Mouse (Mus musculus) midbrain, embryonic 12.5 days (tissue): ENCODE measurements around the gene Adgrb3. TPM values are rescaled to one million over a fixed set of nuclear protein-coding genes. Genes with fewer than 3 reads are reported as not detected.

Source experiments
- ATAC-seq: fragments of 200-750 bp; cut with Nextera tagmentation; 2 replicates; pipeline ENCODE4 v1.8.0; 2017; ENCODE audit warnings: low read depth, moderate TSS enrichment, moderate library complexity; ENCODE audit not compliant: low FRiP score
- H3K27ac ChIP-seq: fragments of 300-500 bp; sonication (generic); replicated peaks from 2 replicates; pipeline ENCODE4 v1.5.1; 2016; ENCODE audit warnings: mild to moderate bottlenecking
- H3K27me3 ChIP-seq: fragments of 300-500 bp; sonication (generic); 2 replicates; pipeline ENCODE4 v1.6.1; 2016; ENCODE audit warnings: mild to moderate bottlenecking
- H3K36me3 ChIP-seq: fragments of 300-500 bp; sonication (generic); 2 replicates; pipeline ENCODE4 v1.6.1; 2016
- H3K4me1 ChIP-seq: fragments of 300-500 bp; sonication (generic); 2 replicates; pipeline ENCODE4 v1.6.1; 2016
- H3K4me2 ChIP-seq: fragments of 300-500 bp; sonication (generic); replicated peaks from 2 replicates; pipeline ENCODE4 v1.6.1; 2016; ENCODE audit warnings: mild to moderate bottlenecking, moderate library complexity
- H3K4me3 ChIP-seq: fragments of 300-500 bp; sonication (generic); 2 replicates; pipeline ENCODE4 v1.5.1; 2016; ENCODE audit warnings: mild to moderate bottlenecking
- H3K9ac ChIP-seq: fragments of 300-500 bp; sonication (generic); replicated peaks from 2 replicates; pipeline ENCODE4 v1.6.1; 2016; ENCODE audit warnings: mild to moderate bottlenecking, moderate library complexity
- H3K9me3 ChIP-seq: fragments of 300-500 bp; sonication (generic); 2 replicates; pipeline ENCODE4 v1.6.1; 2016; ENCODE audit warnings: mild to moderate bottlenecking
- WGBS: fragments of 180-500 bp; shearing (Covaris S2); methylation state at CpG from one replicate; pipeline ENCODE4 v1.1.7; 2016; 5-methylcytosine and 5-hydroxymethylcytosine counted together
- polyA plus RNA-seq: library from polyadenylated mRNA; unstranded; fragments of >200 nt; fragmentation: Nextera tagmentation; extraction: Ambion mirVana; gene quantifications from 2 replicates; pipeline ENCODE4 v1.2.1, GENCODE M21; 2016

Gene Adgrb3
- polyA plus RNA-seq, 1 experiment from 2014 or later, result 22.0 TPM

DNA sequence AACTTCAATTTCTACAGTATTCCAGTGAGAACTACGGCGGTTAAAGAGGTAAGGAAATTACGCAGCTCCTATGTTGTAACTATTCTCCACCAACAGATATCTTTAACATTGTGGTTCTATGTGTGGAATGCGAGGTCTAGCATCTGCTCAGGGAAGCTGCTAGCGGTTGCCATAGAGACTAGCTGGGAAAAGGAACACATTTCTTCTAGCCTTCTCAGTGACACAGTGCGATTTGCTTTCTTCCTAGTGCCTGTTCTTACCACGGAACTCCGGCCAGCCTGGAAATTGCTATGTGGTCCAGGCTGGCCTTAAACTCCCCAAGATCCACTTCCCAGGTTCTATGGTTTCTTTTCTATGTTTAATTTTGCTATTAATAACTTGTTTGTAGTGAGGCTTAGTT lies 747.1 kb downstream of the Adgrb3 start:
- H3K4me1 ChIP-seq, result peaks cover 16% of the 10 kb centered on the region; the same call in 1 of the 2 replicates
- no peak overlapping the region for H3K4me2 ChIP-seq
- peak; percentile 62; the same call in 1 of the 2 replicates for ATAC-seq
- H3K27me3 ChIP-seq, result no peaks in the 10 kb centered on the region
- no peak overlapping the region for H3K27ac ChIP-seq
- no peak overlapping the region for H3K4me3 ChIP-seq
- H3K36me3 ChIP-seq, result no peaks in the 10 kb centered on the region
- H3K9me3 ChIP-seq, result no peaks in the 10 kb centered on the region
- WGBS, result 51% methylated on average over 8 of the region's 8 CpGs
- no peak overlapping the region for H3K9ac ChIP-seq

DNA sequence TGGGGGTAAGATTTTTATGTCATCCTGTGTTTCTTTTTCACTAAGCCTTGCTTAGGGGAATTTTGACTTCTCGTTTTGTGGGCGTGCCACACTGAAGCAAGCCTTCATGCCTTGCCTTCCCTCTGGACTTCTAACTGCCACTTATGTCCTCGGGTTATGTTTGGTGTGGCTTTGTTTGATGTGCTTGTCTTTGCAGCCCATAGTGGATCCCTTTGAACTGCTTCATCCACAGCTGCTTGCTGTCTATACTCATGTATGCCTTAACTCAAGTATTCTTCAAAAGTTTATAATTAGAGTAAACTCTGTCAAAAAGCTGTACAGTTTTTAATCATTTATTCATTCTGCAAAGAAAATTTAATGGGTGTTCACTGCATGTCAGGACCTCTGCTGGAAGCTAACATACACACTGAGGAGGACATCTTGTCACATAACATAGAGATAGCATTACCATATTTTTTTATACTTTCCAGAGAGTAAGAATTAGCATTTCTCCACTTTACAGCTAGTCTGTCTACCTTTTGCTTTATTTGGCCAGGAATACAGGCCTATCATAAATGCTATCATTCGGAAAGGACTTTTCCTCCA lies 748.1 kb downstream of the Adgrb3 start:
- Histone ChIP-seq H3K4me1 (peaks cover 12% of the 10 kb centered on the region; the same call in 1 of the 2 replicates), H3K27ac (no peak overlapping the region), H3K4me2 (no peak overlapping the region), H3K4me3 (no peak overlapping the region), H3K36me3 (no peaks in the 10 kb centered on the region), H3K9me3 (no peaks in the 10 kb centered on the region), H3K9ac (no peak overlapping the region), H3K27me3 (no peaks in the 10 kb centered on the region)
- WGBS, result 62% methylated on average over 4 of the region's 4 CpGs
- ATAC-seq, result no peak

DNA sequence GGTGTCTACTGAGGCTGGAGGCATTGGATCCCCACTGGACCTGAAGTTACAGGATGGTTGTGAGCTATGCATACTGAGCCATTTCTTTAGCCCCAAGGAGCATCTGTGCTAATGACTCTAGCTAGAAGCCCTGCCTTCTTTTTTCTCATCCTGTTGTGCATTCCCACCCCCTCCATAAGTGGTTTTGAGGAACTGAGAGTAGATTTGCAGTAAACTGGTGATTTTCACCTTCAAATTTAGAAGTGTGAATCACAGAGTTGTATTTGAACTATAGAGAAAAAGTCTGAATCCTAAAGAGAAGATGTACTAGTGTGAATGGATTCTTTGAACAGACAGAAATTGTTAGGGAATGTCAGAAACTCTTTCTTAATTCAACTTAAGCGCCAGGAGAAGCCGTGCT lies 750.1 kb downstream of the Adgrb3 start:
- no peak overlapping the region for H3K4me3 ChIP-seq
- H3K4me1 ChIP-seq, result 0 out of 2 replicates have a peak, but pooled peaks cover 6% of the 10 kb centered on the region
- 95% methylated on average over 2 of the region's 2 CpGs for WGBS
- H3K4me2 ChIP-seq, result no peak overlapping the region
- H3K27ac ChIP-seq, result no peak overlapping the region
- no peaks in the 10 kb centered on the region for H3K36me3 ChIP-seq
- ATAC-seq, result no peak
- no peaks in the 10 kb centered on the region for H3K27me3 ChIP-seq
- no peaks in the 10 kb centered on the region for H3K9me3 ChIP-seq
- no peak overlapping the region for H3K9ac ChIP-seq

DNA sequence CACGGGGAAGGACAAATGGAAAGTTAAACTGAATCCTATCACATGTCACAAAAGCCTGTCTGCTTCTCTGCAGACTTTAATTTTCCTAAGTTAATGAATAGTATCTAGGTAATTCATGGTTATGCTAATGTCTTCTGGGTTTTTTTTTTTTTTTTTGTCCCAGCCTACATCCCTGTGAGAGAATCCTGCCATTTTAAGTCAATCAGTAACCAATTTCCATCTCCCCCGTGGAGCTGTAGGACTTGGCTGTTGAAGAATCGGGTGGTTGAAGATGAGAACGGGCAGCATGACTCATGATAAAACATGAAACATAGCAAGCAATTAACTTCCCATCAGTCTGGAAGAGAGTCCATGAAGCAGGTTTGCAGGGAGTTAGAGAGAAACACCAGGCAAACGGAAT lies 753.6 kb downstream of the Adgrb3 start:
- ATAC-seq, result no peak
- no peak overlapping the region for H3K27ac ChIP-seq
- H3K36me3 ChIP-seq, result no peaks in the 10 kb centered on the region
- H3K27me3 ChIP-seq, result no peaks in the 10 kb centered on the region
- WGBS, result 78% methylated on average over 5 of the region's 5 CpGs
- 0 out of 2 replicates have a peak, but pooled peaks cover 7% of the 10 kb centered on the region for H3K4me1 ChIP-seq
- no peaks in the 10 kb centered on the region for H3K9me3 ChIP-seq
- H3K4me2 ChIP-seq, result no peak overlapping the region
- H3K9ac ChIP-seq, result no peak overlapping the region
- H3K4me3 ChIP-seq, result no peak overlapping the region

DNA sequence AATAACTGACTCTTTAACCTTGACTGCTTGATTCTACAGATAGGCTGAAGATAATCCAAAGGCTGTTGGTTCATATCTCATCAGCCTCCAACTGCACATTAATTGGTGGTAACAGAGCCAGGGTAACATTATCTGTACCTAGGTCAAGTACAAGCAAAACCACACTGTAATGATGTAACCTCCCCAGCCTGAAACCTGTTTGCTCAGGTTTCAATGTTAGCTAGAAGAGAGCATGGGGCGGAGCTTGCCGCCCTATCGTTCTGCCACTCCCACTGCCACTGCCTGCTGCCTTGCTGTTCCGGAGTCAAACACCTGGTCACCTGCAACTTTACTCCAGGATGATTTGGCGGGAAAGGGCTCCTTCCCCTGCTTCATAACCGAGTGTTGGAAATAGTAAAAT lies 765.5 kb downstream of the Adgrb3 start:
- H3K4me3 ChIP-seq, result no peak overlapping the region
- H3K9ac ChIP-seq, result no peak overlapping the region
- H3K27me3 ChIP-seq, result no peaks in the 10 kb centered on the region
- WGBS, result 34% methylated on average over 6 of the region's 6 CpGs
- no peak for ATAC-seq
- no peaks in the 10 kb centered on the region for H3K9me3 ChIP-seq
- no peaks in the 10 kb centered on the region for H3K4me1 ChIP-seq
- no peaks in the 10 kb centered on the region for H3K36me3 ChIP-seq
- no peak overlapping the region for H3K27ac ChIP-seq
- no peak overlapping the region for H3K4me2 ChIP-seq

DNA sequence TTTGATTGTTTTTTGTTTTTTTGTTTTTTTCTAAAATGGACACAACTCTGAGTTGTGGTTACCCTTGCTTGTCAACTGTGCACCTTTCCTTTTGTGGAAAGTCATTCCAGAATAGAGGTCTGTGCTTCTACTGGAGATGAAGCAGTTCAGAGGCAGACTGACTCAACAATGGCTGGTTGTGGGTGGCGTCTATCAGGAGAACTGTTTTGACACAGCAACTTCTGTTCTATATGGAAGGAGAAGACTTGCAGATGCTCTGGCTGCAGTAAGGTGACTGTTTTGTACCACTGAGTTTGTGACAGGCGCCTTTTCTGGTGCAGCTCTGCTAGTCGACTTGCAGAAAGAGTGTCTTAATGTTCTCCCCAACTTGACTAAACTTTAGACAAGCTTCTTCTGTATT lies 768.6 kb downstream of the Adgrb3 start:
- Histone ChIP-seq H3K9me3 (no peaks in the 10 kb centered on the region), H3K9ac (no peak overlapping the region), H3K4me2 (no peak overlapping the region), H3K4me1 (no peaks in the 10 kb centered on the region), H3K27me3 (no peaks in the 10 kb centered on the region), H3K27ac (no peak overlapping the region), H3K4me3 (no peak overlapping the region), H3K36me3 (no peaks in the 10 kb centered on the region)
- 90% methylated on average over 3 of the region's 3 CpGs for WGBS
- no peak for ATAC-seq

DNA sequence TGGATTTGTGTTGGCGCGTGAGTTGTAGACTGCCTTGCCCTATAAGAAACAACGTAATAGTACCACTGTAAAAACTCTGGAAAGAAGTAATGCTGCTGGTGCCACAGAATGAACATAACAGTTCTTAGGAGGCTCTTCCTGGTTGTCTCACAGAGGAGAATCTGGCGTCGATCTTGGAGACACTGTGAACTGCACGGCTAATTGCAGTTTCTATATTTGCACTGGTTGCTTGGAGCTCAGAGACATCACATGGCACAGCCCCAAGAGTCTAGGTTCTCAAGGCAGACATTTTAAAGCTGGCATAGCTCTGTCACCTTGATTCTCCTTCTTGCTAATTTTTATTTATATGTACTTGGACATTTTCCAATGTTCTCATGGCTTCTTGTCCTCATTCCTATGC lies 769.3 kb downstream of the Adgrb3 start:
- Histone ChIP-seq H3K4me1 (no peaks in the 10 kb centered on the region), H3K9me3 (no peaks in the 10 kb centered on the region), H3K27me3 (no peaks in the 10 kb centered on the region), H3K27ac (no peak overlapping the region), H3K4me2 (no peak overlapping the region), H3K9ac (no peak overlapping the region), H3K36me3 (no peaks in the 10 kb centered on the region), H3K4me3 (no peak overlapping the region)
- 95% methylated on average over 6 of the region's 6 CpGs for WGBS
- no peak for ATAC-seq

DNA sequence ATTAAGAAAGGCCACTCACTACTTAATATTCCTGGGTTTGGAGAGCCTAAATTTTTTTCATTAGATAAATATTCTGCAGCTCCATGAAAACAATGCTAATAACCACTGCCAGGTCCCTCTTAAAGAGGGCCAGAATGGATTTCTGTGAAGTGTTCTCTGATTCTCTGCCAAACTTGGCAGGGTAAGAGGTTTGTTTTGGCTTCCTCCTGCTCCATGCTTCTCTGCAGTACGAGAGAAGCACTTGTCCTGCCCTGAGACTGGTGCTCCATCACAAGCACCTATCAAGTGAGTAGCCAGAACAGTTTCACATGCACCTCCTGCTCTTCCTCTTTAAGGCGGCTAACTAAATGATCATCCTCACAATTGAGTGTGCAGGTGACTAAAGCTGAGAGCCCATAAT lies 771.9 kb downstream of the Adgrb3 start:
- ATAC-seq, result no peak
- no peak overlapping the region for H3K9ac ChIP-seq
- 79% methylated on average over 2 of the region's 2 CpGs for WGBS
- no peaks in the 10 kb centered on the region for H3K4me1 ChIP-seq
- H3K27ac ChIP-seq, result no peak overlapping the region
- no peaks in the 10 kb centered on the region for H3K36me3 ChIP-seq
- no peaks in the 10 kb centered on the region for H3K27me3 ChIP-seq
- H3K4me2 ChIP-seq, result no peak overlapping the region
- no peaks in the 10 kb centered on the region for H3K9me3 ChIP-seq
- no peak overlapping the region for H3K4me3 ChIP-seq

DNA sequence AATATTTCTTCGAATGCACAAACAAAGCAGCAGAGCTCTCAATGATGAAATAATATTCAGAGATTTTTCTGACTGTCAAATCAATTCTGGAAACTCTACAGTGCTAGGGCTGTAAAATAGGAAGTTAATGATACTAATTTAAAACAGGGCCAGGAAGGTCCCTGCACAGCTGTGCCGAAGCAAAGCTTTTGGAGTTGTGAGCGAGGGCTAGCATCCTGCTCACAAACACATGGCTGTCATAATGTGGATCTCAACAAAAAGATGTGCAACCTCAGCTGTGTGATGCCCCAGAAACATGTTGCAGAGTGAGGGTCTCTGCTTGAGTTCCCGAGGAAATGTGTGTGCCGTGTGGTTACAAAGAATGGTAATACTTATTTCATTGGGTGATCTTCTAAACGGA lies 772.3 kb downstream of the Adgrb3 start:
- Histone ChIP-seq H3K4me2 (no peak overlapping the region), H3K36me3 (no peaks in the 10 kb centered on the region), H3K9me3 (no peaks in the 10 kb centered on the region), H3K27me3 (no peaks in the 10 kb centered on the region), H3K4me1 (no peaks in the 10 kb centered on the region), H3K9ac (no peak overlapping the region), H3K27ac (no peak overlapping the region), H3K4me3 (no peak overlapping the region)
- ATAC-seq, result no peak
- WGBS, result 89% methylated on average over 6 of the region's 6 CpGs

DNA sequence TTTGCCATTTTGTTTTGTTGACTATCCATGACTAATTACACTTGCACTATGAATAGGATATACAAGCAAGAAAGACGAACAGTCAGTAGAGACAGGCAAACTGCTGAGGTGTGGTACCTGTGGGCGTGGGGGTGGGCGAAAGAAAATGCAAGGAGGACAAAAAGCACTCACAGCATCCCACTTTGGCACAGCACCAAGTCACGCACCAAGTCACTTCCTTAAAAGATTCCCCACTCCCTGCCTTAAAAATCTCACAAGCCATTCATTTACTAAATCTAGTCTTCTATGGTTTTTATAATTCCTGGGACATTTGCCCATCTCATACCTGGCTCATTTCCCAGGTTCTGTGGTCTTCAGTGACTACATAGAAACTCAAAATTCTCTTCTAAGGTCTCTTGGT lies 787.4 kb downstream of the Adgrb3 start:
- no peaks in the 10 kb centered on the region for H3K4me1 ChIP-seq
- no peak overlapping the region for H3K4me3 ChIP-seq
- H3K27ac ChIP-seq, result no peak overlapping the region
- ATAC-seq, result no peak
- H3K9me3 ChIP-seq, result no peaks in the 10 kb centered on the region
- H3K27me3 ChIP-seq, result no peaks in the 10 kb centered on the region
- no peak overlapping the region for H3K9ac ChIP-seq
- WGBS, result 84% methylated on average over 4 of the region's 4 CpGs
- H3K36me3 ChIP-seq, result no peaks in the 10 kb centered on the region
- no peak overlapping the region for H3K4me2 ChIP-seq

DNA sequence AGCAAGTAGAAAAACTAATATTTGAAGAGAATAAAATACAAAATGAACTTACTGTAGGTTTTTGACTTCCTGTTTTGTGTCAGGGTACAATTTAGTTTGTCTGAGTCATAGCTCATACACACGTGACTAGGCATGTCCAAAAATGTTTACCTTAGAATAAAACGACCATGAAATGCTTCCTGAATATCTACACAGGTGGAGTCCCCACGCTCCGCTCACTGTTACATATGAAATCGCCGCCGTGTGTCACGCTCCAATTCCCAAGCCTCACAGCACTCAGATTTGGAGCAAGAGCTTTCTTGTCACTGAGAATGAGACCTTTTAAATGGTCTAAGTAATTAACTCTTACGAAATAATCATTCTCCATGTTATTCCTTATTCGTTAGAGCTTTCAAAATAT lies 795.3 kb downstream of the Adgrb3 start:
- no peak overlapping the region for H3K4me2 ChIP-seq
- H3K36me3 ChIP-seq, result no peaks in the 10 kb centered on the region
- no peak overlapping the region for H3K4me3 ChIP-seq
- H3K27ac ChIP-seq, result no peak overlapping the region
- H3K9me3 ChIP-seq, result no peaks in the 10 kb centered on the region
- H3K9ac ChIP-seq, result no peak overlapping the region
- H3K4me1 ChIP-seq, result peaks cover 6% of the 10 kb centered on the region
- 66% methylated on average over 10 of the region's 10 CpGs for WGBS
- ATAC-seq, result 0 out of 2 replicates have a peak, but pooled peaks have one; percentile 38
- no peaks in the 10 kb centered on the region for H3K27me3 ChIP-seq

DNA sequence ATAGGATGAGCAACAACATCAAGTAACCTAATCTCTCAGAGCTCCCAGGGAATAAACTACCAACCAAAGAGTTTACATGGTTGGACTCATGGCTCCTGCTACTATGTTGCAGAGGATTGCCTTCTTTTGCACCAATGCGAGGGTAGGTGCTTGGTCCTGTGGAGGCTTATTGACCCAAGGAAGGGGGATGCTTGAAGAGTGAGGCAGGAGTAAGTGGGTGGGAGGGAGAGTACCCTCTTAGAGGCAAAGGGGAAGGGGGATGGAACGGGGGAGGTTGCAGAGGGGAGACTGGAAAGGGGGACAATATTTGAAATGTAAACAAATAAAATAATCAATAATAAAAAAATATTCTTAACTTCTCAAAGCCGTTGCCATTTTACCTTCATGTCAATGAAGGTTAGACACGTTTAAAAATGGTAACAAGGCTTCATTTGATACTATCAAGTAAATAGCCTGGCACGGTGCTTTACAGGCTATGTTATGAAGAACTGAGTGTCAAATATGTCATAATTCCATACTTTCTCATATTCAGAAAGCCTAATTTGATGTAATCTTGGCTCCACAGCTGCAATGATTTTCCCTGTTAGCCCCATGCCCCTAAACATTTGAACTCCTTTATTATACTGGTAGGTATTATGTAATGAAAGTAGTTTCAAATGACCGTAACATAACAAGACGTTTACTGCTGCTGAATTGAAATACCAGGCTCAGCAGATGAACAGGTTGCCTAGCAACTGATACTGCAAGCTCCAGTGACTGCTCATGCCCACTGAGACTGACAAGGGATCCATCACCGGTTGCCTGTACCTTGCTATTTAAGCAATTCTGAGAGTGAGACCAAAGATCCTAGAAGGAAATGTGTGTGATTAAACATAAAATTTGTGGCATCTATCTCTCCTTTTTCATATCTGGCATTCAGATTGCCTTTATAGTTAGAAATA lies 796.1 kb downstream of the Adgrb3 start:
- H3K27ac ChIP-seq, result no peak overlapping the region
- 48% methylated on average over 8 of the region's 8 CpGs for WGBS

More for the DNA sequence above, 796.1 kb downstream of the Adgrb3 start:
- no peaks in the 10 kb centered on the region for H3K9me3 ChIP-seq
- peaks cover 6% of the 10 kb centered on the region for H3K4me1 ChIP-seq
- H3K27me3 ChIP-seq, result no peaks in the 10 kb centered on the region
- H3K36me3 ChIP-seq, result no peaks in the 10 kb centered on the region
- H3K4me2 ChIP-seq, result no peak overlapping the region; the same call in 1 of the 2 replicates
- no peak overlapping the region for H3K4me3 ChIP-seq
- H3K9ac ChIP-seq, result no peak overlapping the region
- peak; percentile 91 for ATAC-seq
